In the genomic region with DNA sequence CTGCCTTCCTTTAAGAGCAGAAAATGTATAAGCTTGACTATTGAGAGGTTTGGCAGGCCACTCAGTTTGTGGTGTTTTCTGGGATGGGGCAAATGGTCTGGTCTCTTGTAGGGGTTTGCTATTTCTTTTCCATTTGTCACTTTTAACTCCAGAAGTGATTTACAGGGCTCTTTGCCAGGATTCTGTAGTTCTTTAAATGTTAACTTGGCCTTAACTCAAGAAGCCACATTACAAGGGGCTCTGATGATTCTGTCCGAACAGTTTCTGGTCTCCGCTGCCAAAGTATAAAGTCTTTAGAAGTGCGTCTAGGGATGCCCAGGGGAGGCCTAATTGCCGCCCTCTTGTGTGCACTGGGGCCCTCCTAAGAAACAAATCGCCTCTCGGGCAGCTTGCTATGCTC, we compare ENCODE assay signal across 27 mouse cellular contexts. TPM values are rescaled to one million over a fixed set of nuclear protein-coding genes. Genes with fewer than 3 reads are reported as not detected.
A peak's percentile ranks its signal among the peaks of the same experiment; 100 is the strongest.
DNase-seq lines count a peak whose midpoint lies in the region; ATAC-seq and TF ChIP-seq lines count a peak whose summit lies in the region.
"Had no signal": no experiment of that assay in that cellular context is flagged by ENCODE, and none has a peak within 500 bp of the region (broad histone marks: within the 10 kb centered on the region; RNA-seq: fewer than 3 reads in every experiment).

No protein-coding gene starts in this region.

- TF ChIP-seq POLR2A in kidney, adult 2 months (IDR thresholded peaks at IDR 0.05; ENCODE audit: low read depth, low read length) = no peak
- TF ChIP-seq POLR2A in limb, embryonic 14.5 days (IDR thresholded peaks at IDR 0.05; ENCODE audit: borderline replicate concordance, extremely low read depth, insufficient read depth, insufficient read length) = no peak

- no peak overlapping the region for H3K4me2 ChIP-seq in forebrain, embryonic 14.5 days (ENCODE audit: low read length)
- H3K4me2 ChIP-seq in kidney, postnatal 0 days (ENCODE audit: low read length) = no peak overlapping the region
- H3K4me2 ChIP-seq in lung, postnatal 0 days (replicated peaks; ENCODE audit: low read depth, low read length) = no peak overlapping the region
- no peak overlapping the region for H3K4me2 ChIP-seq in limb, embryonic 14.5 days (replicated peaks; ENCODE audit: low read depth, low read length, severe bottlenecking)
- H3K4me2 ChIP-seq: forebrain, embryonic 13.5 days; heart, embryonic 12.5 days; hindbrain, embryonic 13.5 days; midbrain, embryonic 15.5 days; neural tube, embryonic 13.5 days had no signal

- TF ChIP-seq CTCF in kidney, postnatal 0 days (IDR thresholded peaks at IDR 0.05; ENCODE audit: low read depth) = no peak
- TF ChIP-seq CTCF in kidney, adult 2 months (conservative IDR thresholded peaks at IDR 0.05; ENCODE audit: insufficient read depth, insufficient read length, low read depth, low read length) = no peak
- no peak for TF ChIP-seq CTCF in lung, postnatal 0 days (IDR thresholded peaks at IDR 0.05)

- H3K4me1 ChIP-seq in forebrain, embryonic 14.5 days (ENCODE audit: control insufficient read depth, insufficient read depth, low read length) = no peaks in the 10 kb centered on the region
- peaks cover 6% of the 10 kb centered on the region; the same call in 1 of the 2 replicates for H3K4me1 ChIP-seq in forebrain, embryonic 10.5 days
- H3K4me1 ChIP-seq in kidney, postnatal 0 days (replicated peaks; ENCODE audit: insufficient read depth, low read length) = no peaks in the 10 kb centered on the region
- H3K4me1 ChIP-seq in kidney, adult 2 months (ENCODE audit: control insufficient read depth, insufficient read depth, low read length) = no peaks in the 10 kb centered on the region
- no peaks in the 10 kb centered on the region for H3K4me1 ChIP-seq in lung, postnatal 0 days (ENCODE audit: insufficient read depth, low read depth, low read length)
- peaks cover 39% of the 10 kb centered on the region for H3K4me1 ChIP-seq in limb, embryonic 14.5 days (ENCODE audit: control insufficient read depth, insufficient read depth, low read length)
- H3K4me1 ChIP-seq: forebrain, embryonic 13.5 days; hindbrain, embryonic 13.5 days; midbrain, embryonic 15.5 days; neural tube, embryonic 13.5 days had no signal

- peak; percentile 40 for DNase-seq in forebrain, embryonic 14.5 days (ENCODE audit: low spot score)
- DNase-seq in forebrain, embryonic 10.5 days (ENCODE audit: extremely low spot score, low spot score) = no peak
- peak; percentile 4 for DNase-seq in kidney, postnatal 0 days (ENCODE audit: low spot score)
- no peak for DNase-seq in kidney, adult 2 months
- DNase-seq in lung, postnatal 0 days (ENCODE audit: low spot score) = peak; percentile 17
- DNase-seq in lung, postnatal 25 days (ENCODE audit: low spot score) = no peak
- peak; percentile 80 for DNase-seq in limb, embryonic 14.5 days (ENCODE audit: low spot score)
- no peak for DNase-seq in embryo, embryonic 9.5 days (ENCODE audit: extremely low spot score)
- DNase-seq: adrenal gland, postnatal 10 days; cerebellum, adult 8-10 months; gastrocnemius, postnatal 14 days; heart, adult 11 months; heart, postnatal 14 days; kidney, postnatal 36 days; layer of hippocampus, postnatal 36 days; retina, postnatal 1 day; right cerebral cortex, postnatal 25 days; spleen, adult 18-20 months had no signal

- WGBS in forebrain, embryonic 14.5 days = 55% methylated on average over 6 of the region's 6 CpGs
- 84% methylated on average over 6 of the region's 6 CpGs for WGBS in forebrain, embryonic 10.5 days
- WGBS in kidney, postnatal 0 days = 52% methylated on average over 6 of the region's 6 CpGs
- 72% methylated on average over 6 of the region's 6 CpGs for WGBS in kidney, adult 2 months
- WGBS in lung, postnatal 0 days = 36% methylated on average over 6 of the region's 6 CpGs
- 21% methylated on average over 6 of the region's 6 CpGs for WGBS in limb, embryonic 14.5 days

- H3K36me3 ChIP-seq in forebrain, embryonic 14.5 days (ENCODE audit: control insufficient read depth, insufficient read depth, low read length) = no peaks in the 10 kb centered on the region
- H3K36me3 ChIP-seq in forebrain, embryonic 10.5 days (replicated peaks) = no peaks in the 10 kb centered on the region
- H3K36me3 ChIP-seq in kidney, postnatal 0 days (ENCODE audit: insufficient read depth, low read length) = no peaks in the 10 kb centered on the region
- no peaks in the 10 kb centered on the region; the same call in 1 of the 2 replicates for H3K36me3 ChIP-seq in kidney, adult 2 months (ENCODE audit: control insufficient read depth, insufficient read depth, low read length)
- H3K36me3 ChIP-seq in lung, postnatal 0 days (ENCODE audit: insufficient read depth, low read length) = no peaks in the 10 kb centered on the region
- H3K36me3 ChIP-seq in limb, embryonic 14.5 days (ENCODE audit: control insufficient read depth, insufficient read depth, low read length) = no peaks in the 10 kb centered on the region
- H3K36me3 ChIP-seq: heart, embryonic 12.5 days; hindbrain, embryonic 13.5 days; midbrain, embryonic 15.5 days; neural tube, embryonic 13.5 days had no signal

- H3K9me3 ChIP-seq in forebrain, embryonic 14.5 days (replicated peaks; ENCODE audit: control insufficient read depth, low read length) = no peaks in the 10 kb centered on the region
- H3K9me3 ChIP-seq in forebrain, embryonic 10.5 days = no peaks in the 10 kb centered on the region
- no peaks in the 10 kb centered on the region for H3K9me3 ChIP-seq in kidney, postnatal 0 days (replicated peaks; ENCODE audit: low read length)
- no peaks in the 10 kb centered on the region for H3K9me3 ChIP-seq in lung, postnatal 0 days (ENCODE audit: low read length)
- H3K9me3 ChIP-seq in limb, embryonic 14.5 days (ENCODE audit: control insufficient read depth, low read length) = no peaks in the 10 kb centered on the region
- H3K9me3 ChIP-seq: forebrain, embryonic 13.5 days; heart, embryonic 12.5 days; hindbrain, embryonic 13.5 days; midbrain, embryonic 15.5 days; neural tube, embryonic 13.5 days had no signal

- no peaks in the 10 kb centered on the region for H3K27me3 ChIP-seq in forebrain, embryonic 14.5 days (replicated peaks; ENCODE audit: control insufficient read depth, insufficient read depth, low read length)
- H3K27me3 ChIP-seq in forebrain, embryonic 10.5 days (ENCODE audit: poor library complexity, severe bottlenecking) = no peaks in the 10 kb centered on the region
- no peaks in the 10 kb centered on the region for H3K27me3 ChIP-seq in kidney, postnatal 0 days (ENCODE audit: insufficient read depth, low read length)
- H3K27me3 ChIP-seq in kidney, adult 2 months (replicated peaks; ENCODE audit: control insufficient read depth, insufficient read depth, low read length) = no peaks in the 10 kb centered on the region
- no peaks in the 10 kb centered on the region for H3K27me3 ChIP-seq in lung, postnatal 0 days (replicated peaks; ENCODE audit: insufficient read depth, low read length)
- H3K27me3 ChIP-seq in limb, embryonic 14.5 days (ENCODE audit: control insufficient read depth, insufficient read depth, low read length) = no peaks in the 10 kb centered on the region
- H3K27me3 ChIP-seq: forebrain, embryonic 13.5 days; heart, embryonic 12.5 days; hindbrain, embryonic 13.5 days; midbrain, embryonic 15.5 days; neural tube, embryonic 13.5 days had no signal

- H3K27ac ChIP-seq in forebrain, embryonic 14.5 days (ENCODE audit: low read depth, low read length) = no peak overlapping the region
- H3K27ac ChIP-seq in forebrain, embryonic 10.5 days = no peak overlapping the region
- H3K27ac ChIP-seq in kidney, postnatal 0 days = no peak overlapping the region
- no peak overlapping the region for H3K27ac ChIP-seq in kidney, adult 2 months (ENCODE audit: insufficient read depth, low read depth, low read length)
- H3K27ac ChIP-seq in lung, postnatal 0 days (ENCODE audit: low read length) = no peak overlapping the region
- peak overlapping the region; percentile 40; the same call in 1 of the 2 replicates for H3K27ac ChIP-seq in limb, embryonic 14.5 days (replicated peaks; ENCODE audit: low read depth, low read length)
- H3K27ac ChIP-seq: forebrain, embryonic 13.5 days; hindbrain, embryonic 13.5 days; midbrain, embryonic 15.5 days; neural tube, embryonic 13.5 days had no signal

- H3K9ac ChIP-seq in forebrain, embryonic 14.5 days (ENCODE audit: low read length) = no peak overlapping the region
- H3K9ac ChIP-seq in kidney, postnatal 0 days (ENCODE audit: low read depth, low read length) = no peak overlapping the region
- no peak overlapping the region for H3K9ac ChIP-seq in lung, postnatal 0 days (replicated peaks; ENCODE audit: low read depth)
- H3K9ac ChIP-seq in limb, embryonic 14.5 days (ENCODE audit: low read depth, low read length, severe bottlenecking) = no peak overlapping the region
- H3K9ac ChIP-seq: forebrain, embryonic 13.5 days; heart, embryonic 12.5 days; hindbrain, embryonic 13.5 days; midbrain, embryonic 15.5 days; neural tube, embryonic 13.5 days had no signal

- no peak overlapping the region for H3K4me3 ChIP-seq in forebrain, embryonic 14.5 days (ENCODE audit: low read depth, low read length)
- no peak overlapping the region for H3K4me3 ChIP-seq in forebrain, embryonic 10.5 days
- H3K4me3 ChIP-seq in kidney, postnatal 0 days (replicated peaks; ENCODE audit: low read depth, low read length) = no peak overlapping the region
- no peak overlapping the region for H3K4me3 ChIP-seq in kidney, adult 2 months (ENCODE audit: insufficient read depth, low read depth, low read length)
- no peak overlapping the region for H3K4me3 ChIP-seq in lung, postnatal 0 days (ENCODE audit: low read depth, low read length)
- H3K4me3 ChIP-seq in limb, embryonic 14.5 days (replicated peaks; ENCODE audit: low read length) = no peak overlapping the region
- H3K4me3 ChIP-seq: erythroblast, embryonic 14.5 days; forebrain, embryonic 13.5 days; heart, embryonic 12.5 days; hindbrain, embryonic 13.5 days; midbrain, embryonic 15.5 days; myocyte; neural tube, embryonic 13.5 days had no signal

- no peak for TF ChIP-seq EP300 in lung, postnatal 0 days (IDR thresholded peaks at IDR 0.05)

- no peak for ATAC-seq in forebrain, embryonic 14.5 days
- ATAC-seq in kidney, postnatal 0 days (replicated peaks; ENCODE audit: low FRiP score, low read depth) = no peak
- ATAC-seq in lung, postnatal 0 days = no peak
- peak; percentile 38; the same call in 1 of the 2 replicates for ATAC-seq in limb, embryonic 14.5 days (ENCODE audit: low FRiP score, low read depth)
- ATAC-seq: forebrain, embryonic 13.5 days; intestine, embryonic 16.5 days; midbrain, embryonic 15.5 days had no signal

RNA-seq across cellular contexts. Expression of a gene that starts 57.1 kb away (rescaled TPM):
- 12.9 and 14.0 TPM in 2 replicates for polyA plus RNA-seq in forebrain, embryonic 14.5 days (2014; fragmentation: Nextera tagmentation; extraction: Ambion mirVana)
- polyA plus RNA-seq in forebrain, embryonic 10.5 days (2016; fragmentation: Nextera tagmentation; extraction: Ambion mirVana) = 22.5 and 23.7 TPM in 2 replicates
- 7.8 and 11.2 TPM in 2 replicates for polyA plus RNA-seq in kidney, postnatal 0 days (2015; fragmentation: Nextera tagmentation; extraction: Ambion mirVana)
- 0.41 and 0.62 TPM in 2 replicates for polyA plus RNA-seq in kidney, adult 2 months (2012; rRNA removed)
- polyA plus RNA-seq in lung, postnatal 0 days (2015; fragmentation: Nextera tagmentation; extraction: Ambion mirVana) = 5.4 and 6.3 TPM in 2 replicates
- 44.8 and 46.2 TPM in 2 replicates for polyA plus RNA-seq in limb, embryonic 14.5 days (2012; rRNA removed)
- 41.5 and 50.4 TPM in 2 replicates for polyA plus RNA-seq in limb, embryonic 14.5 days (2014; fragmentation: Nextera tagmentation; extraction: Ambion mirVana)
- polyA plus RNA-seq: erythroblast, embryonic 14.5 days; liver, adult 2 months had no signal

Comparison
In these comparisons a context has a peak if more than half of its experiments do, and no peak if none do; other contexts are left out.
1. DNase-seq: peak in forebrain, embryonic 14.5 days (single experiment), kidney, postnatal 0 days (single experiment), lung, postnatal 0 days (single experiment) and limb, embryonic 14.5 days (single experiment); none in forebrain, embryonic 10.5 days (single experiment), kidney, adult 2 months (single experiment), lung, postnatal 25 days (single experiment) and embryo, embryonic 9.5 days (single experiment).